Mouse (Mus musculus): ENCODE results near the gene Nfib. TPM values are rescaled to one million over a fixed set of nuclear protein-coding genes. Genes with fewer than 3 reads are reported as not detected.

Nfib gene
- total and polyA plus RNA-seq, 3 experiments = 32.1 to 121 (median 118) TPM

- H3K9ac ChIP-seq (ENCODE audit: low read depth, low read length) = peak overlapping the region; percentile 60
- H3K27ac ChIP-seq = peak overlapping the region; percentile 100
- H3K27me3 ChIP-seq (ENCODE audit: control insufficient read depth, insufficient read depth, low read length) = no peaks in the 10 kb centered on the region
- H3K79me2 ChIP-seq (replicated peaks; ENCODE audit: control insufficient read depth, insufficient read depth, low read length) = peaks cover 12% of the 10 kb centered on the region
- 12% methylated on average over 5 of the region's 5 CpGs for WGBS
- no peak for DNase-seq
- peaks cover 23% of the 10 kb centered on the region for H3K4me1 ChIP-seq (ENCODE audit: control insufficient read depth, insufficient read depth, low read length)
- peaks cover 36% of the 10 kb centered on the region for H3K36me3 ChIP-seq (ENCODE audit: control insufficient read depth, insufficient read depth, low read length)
- intact Hi-C loops (cut with DNase I) = loop anchor here (10.0 kb wide), 1 partner anchor 437 kb away; no protein-coding TSS in a partner anchor
- TF ChIP-seq CTCF (IDR thresholded peaks at IDR 0.05) = no peak
- TF ChIP-seq EP300 (IDR thresholded peaks at IDR 0.05; ENCODE audit: insufficient read depth, low read depth, low read length) = no peak
- no peak for TF ChIP-seq POLR2A (IDR thresholded peaks at IDR 0.05; ENCODE audit: insufficient read depth, low read depth, low read length)
- H3K4me3 ChIP-seq = peak overlapping the region; percentile 96
Observed at GRCm38 (mm10) chr4:82502012-82502411, 203.5 kb downstream of the Nfib start.

- H3K4me3 ChIP-seq = peak overlapping the region; percentile 96
- H3K36me3 ChIP-seq (ENCODE audit: control insufficient read depth, insufficient read depth, low read length) = peaks cover 49% of the 10 kb centered on the region
- WGBS = 10% methylated on average over 5 of the region's 5 CpGs
- H3K27me3 ChIP-seq (ENCODE audit: control insufficient read depth, insufficient read depth, low read length) = no peaks in the 10 kb centered on the region
- DNase-seq = no peak
- intact Hi-C loops (cut with DNase I) = loop anchor here (10.0 kb wide), 1 partner anchor 436 kb away; no protein-coding TSS in a partner anchor
- peak overlapping the region; percentile 100 for H3K27ac ChIP-seq
- TF ChIP-seq POLR2A (IDR thresholded peaks at IDR 0.05; ENCODE audit: insufficient read depth, low read depth, low read length) (no peak), EP300 (IDR thresholded peaks at IDR 0.05; ENCODE audit: insufficient read depth, low read depth, low read length) (no peak), CTCF (IDR thresholded peaks at IDR 0.05) (no peak)
- peaks cover 14% of the 10 kb centered on the region for H3K79me2 ChIP-seq (replicated peaks; ENCODE audit: control insufficient read depth, insufficient read depth, low read length)
- H3K9ac ChIP-seq (ENCODE audit: low read depth, low read length) = peak overlapping the region; percentile 55
- H3K4me1 ChIP-seq (ENCODE audit: control insufficient read depth, insufficient read depth, low read length) = peaks cover 30% of the 10 kb centered on the region
Observed at GRCm38 (mm10) chr4:82500578-82501098, 204.9 kb downstream of the Nfib start.

GRCm38 (mm10) chr4:82499725-82500577 is 205.6 kb downstream of the Nfib start:
- Histone ChIP-seq H3K36me3 (ENCODE audit: control insufficient read depth, insufficient read depth, low read length) (peaks cover 52% of the 10 kb centered on the region), H3K4me1 (ENCODE audit: control insufficient read depth, insufficient read depth, low read length) (peaks cover 30% of the 10 kb centered on the region), H3K27ac (peak overlapping the region; percentile 100), H3K4me3 (peak overlapping the region; percentile 96), H3K79me2 (replicated peaks; ENCODE audit: control insufficient read depth, insufficient read depth, low read length) (peaks cover 14% of the 10 kb centered on the region), H3K9ac (ENCODE audit: low read depth, low read length) (peak overlapping the region; percentile 52), H3K27me3 (ENCODE audit: control insufficient read depth, insufficient read depth, low read length) (no peaks in the 10 kb centered on the region)
- WGBS = 22% methylated on average over 9 of the region's 9 CpGs
- DNase-seq = no peak
- intact Hi-C loops (cut with DNase I) = loop anchor here (10.0 kb wide), 1 partner anchor 435 kb away; no protein-coding TSS in a partner anchor
- TF ChIP-seq EP300 (IDR thresholded peaks at IDR 0.05; ENCODE audit: insufficient read depth, low read depth, low read length) (no peak), CTCF (IDR thresholded peaks at IDR 0.05) (no peak), POLR2A (IDR thresholded peaks at IDR 0.05; ENCODE audit: insufficient read depth, low read depth, low read length) (no peak)

- H3K79me2 ChIP-seq (replicated peaks; ENCODE audit: control insufficient read depth, insufficient read depth, low read length) = peaks cover 13% of the 10 kb centered on the region
- peak in 1 of 2 experiments; percentile 44 for DNase-seq
- intact Hi-C loops (cut with DNase I) = no loop called here
- peak overlapping the region; percentile 9; the same call in 1 of the 2 replicates for H3K4me3 ChIP-seq
- WGBS = 43% methylated on average over 5 of the region's 5 CpGs
- H3K27ac ChIP-seq = peak overlapping the region; percentile 44
- peak overlapping the region; percentile 51; the same call in 1 of the 2 replicates for H3K9ac ChIP-seq (ENCODE audit: low read depth, low read length)
- peaks cover 54% of the 10 kb centered on the region for H3K36me3 ChIP-seq (ENCODE audit: control insufficient read depth, insufficient read depth, low read length)
- H3K4me1 ChIP-seq (ENCODE audit: control insufficient read depth, insufficient read depth, low read length) = peaks cover 31% of the 10 kb centered on the region
- no peaks in the 10 kb centered on the region for H3K27me3 ChIP-seq (ENCODE audit: control insufficient read depth, insufficient read depth, low read length)
- TF ChIP-seq CTCF (IDR thresholded peaks at IDR 0.05) = no peak
- TF ChIP-seq EP300 (IDR thresholded peaks at IDR 0.05; ENCODE audit: insufficient read depth, low read depth, low read length) = no peak
- TF ChIP-seq POLR2A (IDR thresholded peaks at IDR 0.05; ENCODE audit: insufficient read depth, low read depth, low read length) = no peak
Observed at GRCm38 (mm10) chr4:82499238-82499637, 206.3 kb downstream of the Nfib start.

DNA sequence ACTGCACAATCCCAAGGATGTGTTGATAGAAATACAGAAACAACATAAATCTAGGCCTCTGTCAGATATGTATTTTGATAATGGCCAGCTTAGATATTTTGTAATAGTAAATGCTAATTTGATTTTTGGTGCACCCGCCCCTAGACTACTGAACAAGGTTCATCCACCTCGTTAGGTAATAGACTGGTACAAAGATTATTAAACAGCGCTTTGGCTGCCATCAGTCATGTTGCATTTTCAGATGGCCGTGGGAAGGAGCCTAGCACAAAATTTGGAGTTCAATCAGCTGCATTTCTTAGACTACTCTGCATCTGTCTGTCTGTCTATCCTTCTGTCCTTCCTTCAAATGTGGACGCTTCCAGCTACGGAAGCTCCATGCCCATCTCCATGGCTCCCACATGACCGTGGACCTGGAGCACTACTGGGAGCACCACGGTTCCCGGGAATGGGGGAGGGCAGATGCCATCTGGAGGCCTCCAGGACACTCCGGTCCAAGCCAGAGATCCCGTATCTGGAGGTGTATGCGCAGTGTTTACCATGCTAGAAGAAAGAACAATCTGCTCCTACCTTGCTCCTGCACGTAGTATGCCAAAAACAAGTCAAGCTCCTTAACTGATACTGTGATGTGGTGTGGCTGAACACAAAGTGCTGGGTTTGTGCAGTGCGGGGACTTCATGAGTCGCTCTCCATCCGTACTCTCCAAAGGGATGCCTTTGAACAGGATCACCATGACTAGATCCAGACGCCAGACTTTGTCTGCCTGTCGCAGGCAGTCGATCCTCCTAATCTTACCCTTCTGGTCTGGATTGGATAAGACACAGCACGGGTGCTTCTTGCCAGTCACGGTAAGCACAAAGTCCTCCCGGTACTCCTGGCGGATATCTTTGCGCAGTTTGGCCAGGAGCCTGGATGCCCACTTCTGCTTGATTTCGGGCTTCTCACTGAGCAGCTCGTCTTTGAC is 207.6 kb downstream of the Nfib start:
- DNase-seq = peak; percentile 52 to 54
- TF ChIP-seq CTCF (IDR thresholded peaks at IDR 0.05) = no peak
- TF ChIP-seq EP300 (IDR thresholded peaks at IDR 0.05; ENCODE audit: insufficient read depth, low read depth, low read length) = no peak
- TF ChIP-seq POLR2A (IDR thresholded peaks at IDR 0.05; ENCODE audit: insufficient read depth, low read depth, low read length) = no peak
- H3K36me3 ChIP-seq (ENCODE audit: control insufficient read depth, insufficient read depth, low read length) = peaks cover 61% of the 10 kb centered on the region
- H3K4me3 ChIP-seq = peak overlapping the region; percentile 17; the same call in 1 of the 2 replicates
- peaks cover 10% of the 10 kb centered on the region for H3K79me2 ChIP-seq (replicated peaks; ENCODE audit: control insufficient read depth, insufficient read depth, low read length)
- peak overlapping the region; percentile 44 for H3K27ac ChIP-seq
- H3K9ac ChIP-seq (ENCODE audit: low read depth, low read length) = peak overlapping the region; percentile 23
- intact Hi-C loops (cut with DNase I) = no loop called here
- H3K4me1 ChIP-seq (ENCODE audit: control insufficient read depth, insufficient read depth, low read length) = peaks cover 38% of the 10 kb centered on the region
- no peaks in the 10 kb centered on the region for H3K27me3 ChIP-seq (ENCODE audit: control insufficient read depth, insufficient read depth, low read length)
- 53% methylated on average over 26 of the region's 26 CpGs for WGBS

Measured in heart, adult 2 months (tissue).